Mouse (Mus musculus) stomach, postnatal 0 days (tissue): ENCODE data around the gene Gcsh.

Experiments
- CTCF ChIP-seq: IDR thresholded peaks from 2 replicates; pipeline ENCODE4 v1.5.1; 2016; ENCODE audit warnings: antibody characterized with exemption, low read depth, mild to moderate bottlenecking, moderate library complexity
- EP300 ChIP-seq: optimal IDR thresholded peaks from 2 replicates; pipeline ENCODE3; 2016; ENCODE audit warnings: antibody characterized with exemption

- TF ChIP-seq EP300: no peak
- no peak for TF ChIP-seq CTCF
Measured at GRCm38 (mm10) chr8:116954415-116954814, 38.9 kb downstream of the Gcsh start.
